Mouse (Mus musculus) heart, postnatal 0 days (tissue): ENCODE data around the gene Doc2a.

ENCODE experiments used
- CTCF ChIP-seq: IDR thresholded peaks from 2 replicates; pipeline ENCODE4 v1.5.1; 2016; ENCODE audit warnings: antibody characterized with exemption, control low read depth, low read depth
- EP300 ChIP-seq: IDR thresholded peaks from 2 replicates; pipeline ENCODE4 v1.6.1; 2016; ENCODE audit warnings: antibody characterized with exemption, low read depth

- TF ChIP-seq CTCF (no peak), EP300 (peak; percentile 42; the same call in 1 of the 2 replicates)
Measured at GRCm38 (mm10) chr7:126798127-126799049, 48.8 kb upstream of the Doc2a start.
